Mouse (Mus musculus) left cerebral cortex, postnatal 36 days (tissue): Measurements from ENCODE around the gene Dgkz. TPM values are rescaled to one million over a fixed set of nuclear protein-coding genes. Genes with fewer than 3 reads are reported as not detected.

ENCODE experiments used
- DNase-seq, 2 experiments: peaks; one replicate each; pipeline ENCODE4 v3.0.0; 2021 to 2022; ENCODE audit warnings: low spot score in 2 of 2, mixed read lengths in 1 of 2
- intact Hi-C: fragments of 180-260 bp; cut with DNase I; formaldehyde crosslinking; loops from one replicate; pipeline ENCODE4 v1.15.1; 2025
- total RNA-seq, 2 experiments: library from RNA; stranded (reverse); gene quantifications; 2 replicates each; pipeline ENCODE4 v1.2.3; 2021

The Dgkz gene
- total RNA-seq: 100 to 1,000 TPM; 503 to 538 TPM

DNA sequence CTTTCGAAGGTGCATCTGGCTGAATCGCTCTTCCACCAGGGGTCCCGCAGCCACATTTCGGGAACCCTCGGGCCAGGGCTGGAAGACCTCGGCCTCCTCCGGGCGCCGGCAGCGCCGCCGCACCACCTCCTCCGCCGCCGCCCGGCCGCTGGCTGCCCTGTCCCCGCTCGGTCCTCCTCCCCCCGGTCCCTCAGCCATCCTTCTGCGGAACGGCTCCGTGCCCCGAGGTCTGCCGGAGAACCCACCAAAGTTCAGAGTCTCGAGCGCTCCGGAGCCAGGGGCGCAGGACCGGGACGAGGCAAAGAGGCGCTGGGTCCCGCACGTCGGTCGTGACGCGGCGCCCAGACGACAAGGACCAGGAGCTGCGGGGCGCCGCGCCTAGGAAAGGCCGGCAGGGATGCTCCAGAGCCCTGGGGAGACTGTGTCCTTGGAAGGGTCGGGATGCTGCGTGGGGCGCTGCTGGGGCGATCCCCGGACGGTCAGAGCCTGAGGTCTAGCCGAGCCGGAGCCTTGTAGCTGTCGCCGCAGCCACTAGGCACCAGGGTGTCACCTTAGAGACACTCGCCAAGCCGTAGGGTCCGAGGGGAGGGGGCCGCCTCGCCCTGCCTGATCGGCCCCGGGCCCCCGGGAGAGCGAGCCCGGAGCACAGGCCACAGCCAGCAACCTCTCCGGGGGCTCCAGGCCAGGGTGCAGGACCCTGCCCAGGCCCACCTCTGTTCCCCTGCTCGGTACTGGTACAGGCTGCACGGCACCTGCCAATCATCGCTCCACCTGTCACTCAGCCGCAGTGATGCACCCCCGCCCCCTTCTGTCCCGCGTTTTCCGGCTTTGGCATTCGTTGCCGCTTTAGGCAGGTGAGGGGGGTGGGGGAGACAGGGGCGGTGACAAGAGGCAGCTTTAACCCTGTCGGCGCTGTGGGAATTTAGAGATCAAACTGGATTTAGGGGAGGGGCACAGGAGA lies at the start of gene Dgkz:
Gene Dgkz (minus strand): TSS at position 284 of the 961 bp plus-strand sequence.
- DNase-seq: peak in 1 of 2 experiments; percentile 52
- intact Hi-C loops: loop anchor here (5.0 kb wide), 1 partner anchor 34 kb away; no protein-coding TSS in a partner anchor

DNA sequence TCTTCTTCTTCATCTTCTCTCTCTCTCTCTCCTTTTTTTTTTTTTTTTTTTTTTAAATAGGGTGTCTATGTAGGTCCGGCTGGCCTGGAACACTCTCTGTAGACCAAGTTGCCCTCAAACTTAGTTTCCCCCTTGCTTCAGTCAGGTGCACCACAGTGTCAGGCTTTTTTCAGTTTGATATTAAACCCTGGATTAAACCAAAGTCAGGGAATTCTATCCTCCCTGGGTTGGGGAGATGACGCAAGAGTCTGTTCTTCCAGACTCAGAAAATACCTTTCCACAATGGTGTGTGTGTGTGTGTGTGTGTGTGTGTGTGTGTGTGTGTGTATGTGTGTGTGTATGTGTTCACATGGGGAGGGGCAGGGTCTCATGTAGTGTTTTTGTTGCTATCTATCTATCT lies 49.5 kb upstream of the Dgkz start:
- intact Hi-C loops: no loop called here
- no peak for DNase-seq

DNA sequence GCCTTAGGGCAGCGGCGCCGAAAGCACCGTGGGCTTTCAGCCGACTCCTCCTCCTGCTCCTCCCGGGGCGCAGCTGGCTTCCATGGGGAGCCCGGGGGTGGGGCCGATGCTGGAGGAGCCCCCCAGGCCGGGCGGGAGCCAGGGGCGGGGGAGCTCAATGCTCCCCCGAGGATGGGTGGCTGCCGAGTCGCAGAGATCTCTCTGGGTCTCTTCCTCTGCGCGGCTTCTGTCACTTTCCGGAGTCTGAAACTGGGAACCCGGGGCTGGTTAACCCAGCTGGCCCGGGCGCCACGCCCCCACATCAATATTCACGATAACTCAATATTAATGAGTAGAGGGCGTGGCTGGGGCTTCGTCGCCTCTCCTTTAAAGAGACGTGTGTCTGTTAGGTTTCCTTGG lies 48.6 kb upstream of the Dgkz start, which contains the start of gene Creb3l1:
Gene Creb3l1 (minus strand): TSS at position 229 of the 399 bp plus-strand sequence.
- intact Hi-C loops: no loop called here
- DNase-seq: no peak

DNA sequence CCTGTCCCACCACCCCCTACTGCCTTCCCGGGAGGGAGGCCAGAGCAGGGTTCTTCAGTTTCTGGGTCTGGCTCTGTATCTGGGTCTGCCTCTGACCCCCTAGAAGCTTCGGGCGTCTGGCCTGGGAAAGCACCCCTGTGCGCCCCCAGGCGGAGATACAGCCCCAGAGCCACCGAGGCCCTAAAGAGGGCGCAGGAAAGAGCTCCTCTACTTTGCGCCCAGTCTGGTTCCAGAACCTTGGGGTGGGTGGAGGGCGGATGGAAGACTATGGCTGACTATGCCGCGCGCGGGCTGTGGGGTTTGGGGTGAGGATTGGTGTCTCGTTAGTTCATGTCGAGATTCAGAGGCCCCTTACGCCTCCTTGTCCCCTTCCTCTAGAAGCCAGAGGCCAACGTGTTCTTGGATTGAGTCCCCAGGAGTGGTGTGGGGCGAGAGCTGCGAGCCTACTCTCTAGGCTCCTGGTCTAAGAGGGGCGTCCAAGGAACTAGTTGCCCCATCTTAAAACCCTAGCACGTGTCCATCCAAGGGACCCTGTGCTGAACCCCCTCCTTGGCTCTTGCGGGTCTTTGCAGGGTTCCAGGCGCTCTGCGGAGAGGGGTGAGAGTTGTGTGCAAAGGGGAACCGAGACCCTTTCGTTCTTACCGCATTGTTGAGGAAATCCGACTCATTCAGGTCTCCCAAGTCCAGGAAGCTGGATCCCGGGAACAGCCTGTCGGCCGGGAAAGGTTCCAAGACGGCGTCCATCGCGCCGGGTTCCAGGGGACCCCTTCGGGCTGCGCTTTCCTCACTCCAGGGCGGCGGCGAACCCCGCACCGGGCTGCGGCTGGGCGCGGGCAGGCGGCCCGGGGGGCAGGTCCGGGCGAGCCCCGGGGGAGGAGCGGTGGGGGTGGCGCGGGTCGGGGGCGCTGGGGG lies 48.0 kb upstream of the Dgkz start:
- no peak for DNase-seq
- intact Hi-C loops: no loop called here

DNA sequence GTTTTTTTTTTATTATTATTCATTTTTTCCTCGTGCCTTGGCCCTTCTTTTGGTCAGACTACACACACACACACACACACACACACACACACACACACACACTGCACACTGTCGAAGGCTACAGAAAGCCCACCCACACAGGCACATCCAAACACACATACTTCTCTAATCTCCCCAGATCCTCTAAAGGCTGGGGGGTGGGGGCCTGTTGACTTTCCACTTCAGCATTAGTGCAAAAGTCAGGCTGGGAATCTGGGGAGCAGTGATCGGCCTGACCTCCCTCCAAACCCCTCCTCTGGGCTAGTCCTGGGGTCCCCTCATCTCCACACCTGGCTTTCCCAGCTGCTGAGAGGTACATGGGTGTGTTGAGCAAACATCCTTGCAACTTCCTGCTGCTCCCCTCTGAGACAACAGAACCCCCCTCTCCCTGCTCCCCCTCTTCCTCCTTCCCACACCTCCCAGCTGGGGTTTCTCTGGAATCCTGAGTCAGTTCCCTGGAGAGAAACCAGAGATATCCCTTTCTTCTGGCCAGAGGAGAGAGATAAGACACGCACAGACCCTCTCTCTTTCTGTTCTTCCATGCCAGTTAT lies 45.1 kb upstream of the Dgkz start:
- DNase-seq: no peak
- intact Hi-C loops: no loop called here

DNA sequence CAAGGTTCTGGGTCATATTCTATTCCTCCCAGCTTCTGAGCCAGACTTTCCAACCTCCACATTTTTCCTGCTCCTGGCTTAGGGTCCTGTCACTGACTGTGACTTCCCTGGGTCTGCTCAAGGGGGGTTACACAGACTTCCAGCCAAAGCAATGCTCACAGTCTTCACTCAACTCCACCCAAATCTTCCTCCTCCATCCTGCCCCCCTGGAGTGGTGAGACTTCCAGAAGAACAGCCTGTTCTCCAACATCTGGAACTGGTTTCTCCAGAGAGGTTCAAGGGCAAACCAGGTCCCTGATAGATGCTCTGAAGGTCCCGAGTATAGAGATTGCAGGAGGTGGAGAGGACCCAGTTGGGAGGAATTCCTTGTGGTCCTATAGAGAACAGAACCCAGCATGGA lies 41.8 kb upstream of the Dgkz start:
- DNase-seq: no peak
- intact Hi-C loops: no loop called here

DNA sequence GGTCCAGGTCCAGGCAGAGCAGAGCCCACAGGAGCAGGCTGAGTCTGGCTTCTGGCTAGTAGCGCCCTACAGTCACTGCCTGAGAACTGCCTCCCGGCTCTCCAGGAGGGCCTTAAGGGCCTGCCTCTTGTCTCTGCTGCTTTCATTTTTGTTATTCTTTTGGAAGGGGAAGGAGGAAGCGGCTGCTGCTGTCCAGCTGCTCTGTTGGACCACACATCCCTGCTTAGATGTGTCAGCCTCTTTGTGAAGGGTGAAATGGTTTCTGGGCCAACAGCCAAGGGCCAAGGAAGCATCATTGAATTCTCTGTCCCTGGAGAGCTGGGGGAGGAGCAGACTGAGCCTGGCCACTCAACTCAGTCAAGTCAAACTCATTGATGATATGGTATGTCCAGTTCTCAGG lies 41.3 kb upstream of the Dgkz start:
- intact Hi-C loops: no loop called here
- DNase-seq: no peak

DNA sequence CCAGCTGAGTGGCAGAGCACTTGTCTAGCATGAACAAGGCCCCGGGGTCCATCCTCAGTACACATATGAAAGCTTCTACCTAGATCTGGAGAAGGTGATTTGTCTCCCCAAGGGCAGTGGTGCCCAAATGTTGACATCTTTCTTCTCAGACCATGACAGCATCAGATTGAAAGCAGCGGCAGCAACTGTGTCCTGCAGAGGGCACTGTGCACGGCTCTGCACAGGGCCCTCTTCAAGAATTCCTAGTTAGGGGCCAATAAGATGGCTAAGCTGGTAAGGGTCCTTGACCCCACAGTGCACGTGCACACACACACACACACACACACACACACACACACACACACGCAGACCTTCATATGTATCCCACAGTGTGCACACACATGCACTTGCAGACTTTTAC lies 39.2 kb upstream of the Dgkz start:
- intact Hi-C loops: no loop called here
- no peak for DNase-seq

DNA sequence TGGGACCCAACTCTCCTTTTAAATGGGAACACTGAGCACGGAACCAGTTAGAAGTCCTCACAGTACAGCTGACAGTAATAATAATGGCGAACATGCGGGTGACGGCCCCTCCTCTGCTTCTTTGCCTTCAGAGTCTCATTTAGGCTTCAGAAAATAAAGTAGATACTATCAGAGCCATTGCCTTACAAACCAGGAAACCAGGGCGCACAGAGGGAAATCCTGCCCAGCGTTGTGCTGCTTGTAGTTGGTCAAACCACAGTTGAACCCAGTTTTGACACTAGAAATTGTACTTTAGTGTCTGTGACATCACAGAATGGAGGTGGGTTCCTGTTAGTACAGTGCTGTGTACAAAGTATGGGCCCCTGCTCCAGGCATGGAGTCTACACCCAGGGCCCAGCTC lies 38.6 kb upstream of the Dgkz start:
- intact Hi-C loops: no loop called here

DNA sequence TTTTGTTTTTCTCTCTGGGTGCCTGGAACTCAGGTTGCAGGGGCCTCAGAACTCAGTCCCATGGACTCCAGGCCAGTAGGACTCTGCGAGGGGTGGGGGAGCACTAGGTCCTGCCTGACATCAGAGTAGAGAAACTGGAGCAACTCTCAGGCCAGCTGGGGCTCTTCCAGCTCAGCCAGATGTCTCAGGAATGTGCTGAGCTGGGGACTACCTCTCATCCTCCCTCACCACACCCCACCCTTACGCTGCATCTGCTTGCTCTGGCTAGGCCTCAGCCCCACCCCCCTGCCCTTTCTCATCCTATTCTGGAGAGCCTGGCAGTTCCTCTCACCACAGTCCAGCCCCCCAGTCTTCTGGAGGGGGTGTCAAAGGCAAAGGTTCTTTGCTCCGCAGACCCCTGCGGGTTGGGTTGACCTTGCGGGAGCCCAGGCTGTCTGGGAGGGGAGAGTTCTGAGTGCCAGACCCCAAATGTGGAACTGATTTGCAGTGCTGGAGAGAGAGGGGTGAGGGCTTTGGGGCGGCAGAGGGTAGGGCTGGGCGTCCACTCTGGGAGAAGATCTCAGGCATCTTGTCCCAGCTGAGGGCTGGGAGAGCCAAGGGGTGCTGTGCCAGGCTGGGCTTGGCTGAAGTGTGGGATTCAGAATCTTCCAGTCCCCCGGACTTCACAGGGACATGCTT lies 37.2 kb upstream of the Dgkz start:
- DNase-seq: no peak
- intact Hi-C loops: no loop called here

More for the DNA sequence above, 38.6 kb upstream of the Dgkz start:
- no peak for DNase-seq

DNA sequence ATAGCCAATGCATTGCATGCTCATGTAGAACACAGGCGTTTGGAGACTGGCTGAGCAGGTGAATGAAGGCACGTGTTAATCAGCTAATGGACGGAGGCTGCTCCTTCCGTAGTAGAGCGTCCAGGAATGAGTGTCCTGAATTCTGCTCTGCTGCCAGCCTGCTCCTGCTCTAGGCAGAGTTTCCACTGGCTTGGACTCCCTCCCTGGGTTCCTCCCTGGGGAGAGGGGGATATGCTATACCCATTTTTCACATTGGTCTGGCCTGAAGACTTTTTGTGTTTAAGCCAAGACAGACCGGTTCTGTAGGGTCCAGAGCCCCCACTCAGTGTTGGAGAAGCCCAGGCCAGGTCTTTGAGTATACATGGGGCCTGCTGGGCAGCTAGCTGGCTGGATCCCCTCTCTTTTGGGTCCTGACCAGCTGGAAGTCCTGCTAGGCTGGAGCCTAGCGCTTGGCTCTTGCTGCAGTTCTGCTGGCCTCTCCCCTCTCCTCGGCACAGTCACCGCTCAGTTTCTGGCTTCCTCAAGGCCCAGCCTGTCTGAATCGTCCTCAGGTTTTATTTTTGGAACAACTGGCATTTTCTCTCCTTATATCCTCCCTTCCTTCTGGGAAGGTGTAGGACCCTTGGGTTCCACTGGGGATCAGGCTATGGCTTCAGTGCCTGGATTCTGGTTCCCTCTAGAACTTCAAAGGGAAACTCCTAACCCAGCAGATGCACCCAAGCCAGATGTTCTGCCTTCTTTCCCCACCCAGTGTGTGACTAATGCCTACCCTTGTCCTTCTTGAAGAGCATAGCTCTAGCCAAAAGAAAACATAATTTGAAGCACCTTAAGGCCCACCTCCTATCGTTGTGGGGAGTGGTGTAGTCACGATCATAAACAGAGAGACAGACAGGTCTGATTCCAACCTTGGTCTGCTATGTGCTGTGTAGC lies 36.0 kb upstream of the Dgkz start:
- intact Hi-C loops: no loop called here

DNA sequence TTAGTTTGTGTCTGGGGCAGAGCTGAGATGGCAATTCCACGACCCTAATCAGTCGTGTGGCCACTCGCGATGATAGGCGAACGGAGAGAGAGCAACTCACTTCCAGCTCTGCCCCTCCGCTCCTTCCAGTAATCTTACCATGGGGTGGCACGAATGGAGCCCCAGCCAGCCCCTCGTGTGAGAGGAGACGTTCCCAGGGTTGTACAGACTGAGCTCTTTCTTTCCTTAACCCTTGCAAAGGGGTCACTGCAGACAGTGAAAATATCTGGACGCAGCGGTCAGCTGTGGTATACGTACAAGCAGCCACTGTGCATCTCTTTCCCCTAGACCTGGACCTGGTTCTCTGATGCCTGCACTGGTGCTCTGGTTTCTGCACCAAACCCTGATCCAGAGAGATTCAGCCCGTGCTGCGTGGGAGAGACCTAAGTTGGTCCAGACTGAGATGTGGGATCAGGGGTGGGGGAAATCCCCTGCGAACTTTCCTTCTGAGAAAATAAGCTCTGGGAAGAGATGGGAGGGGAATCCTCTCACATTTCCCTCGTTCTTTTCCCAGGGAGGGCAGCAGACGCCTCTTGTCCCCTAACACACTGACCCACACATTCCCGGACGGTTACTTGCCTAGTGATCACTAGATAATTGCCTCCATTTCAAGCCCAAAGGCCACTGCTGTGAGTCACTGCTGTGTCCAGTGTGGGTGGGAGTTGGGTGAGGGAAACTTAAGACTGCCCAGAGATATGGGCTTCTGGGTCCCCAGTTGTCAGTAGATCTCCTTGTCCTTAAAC lies 33.1 kb upstream of the Dgkz start:
- intact Hi-C loops: no loop called here
- no peak for DNase-seq

More for the DNA sequence above, 36.0 kb upstream of the Dgkz start:
- DNase-seq: no peak

DNA sequence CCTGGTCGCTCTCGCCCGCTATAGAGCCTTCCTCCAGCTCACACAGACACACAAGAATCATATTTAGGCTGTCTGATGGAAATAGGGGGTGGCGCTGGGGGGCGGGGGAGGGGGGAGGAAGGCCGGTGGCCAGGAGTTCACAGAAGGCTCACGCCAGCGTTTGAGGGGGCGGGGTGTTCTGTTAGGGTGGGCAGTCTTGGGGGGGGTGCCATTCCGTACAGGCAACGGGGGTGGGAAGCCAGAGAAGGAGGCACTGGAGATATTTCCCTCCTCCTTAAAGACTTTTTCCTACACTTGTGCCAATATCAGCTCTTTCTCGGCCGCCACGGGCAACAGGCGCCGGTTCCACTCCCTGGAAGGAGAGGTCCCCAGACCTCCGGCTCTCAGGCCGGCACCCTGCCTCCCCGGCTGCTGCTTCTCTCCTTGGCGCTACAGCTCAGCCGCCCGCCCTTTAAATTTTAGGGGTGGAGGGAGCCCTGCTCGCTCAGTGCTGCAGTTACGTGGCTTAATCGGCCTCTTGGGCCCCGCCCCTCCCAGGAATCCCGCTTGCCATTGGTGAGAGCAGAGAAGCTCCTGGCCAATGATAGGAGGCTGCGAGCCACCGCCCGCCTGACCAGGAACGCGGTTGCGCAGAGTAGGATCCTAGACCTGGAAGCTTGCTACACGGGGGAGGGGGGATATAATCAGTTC lies 32.4 kb upstream of the Dgkz start:
- peak; percentile 96 for DNase-seq
- intact Hi-C loops: loop anchor here (1.0 to 2.0 kb wide), 2 partner anchors 50 to 175 kb away; no protein-coding TSS in a partner anchor

DNA sequence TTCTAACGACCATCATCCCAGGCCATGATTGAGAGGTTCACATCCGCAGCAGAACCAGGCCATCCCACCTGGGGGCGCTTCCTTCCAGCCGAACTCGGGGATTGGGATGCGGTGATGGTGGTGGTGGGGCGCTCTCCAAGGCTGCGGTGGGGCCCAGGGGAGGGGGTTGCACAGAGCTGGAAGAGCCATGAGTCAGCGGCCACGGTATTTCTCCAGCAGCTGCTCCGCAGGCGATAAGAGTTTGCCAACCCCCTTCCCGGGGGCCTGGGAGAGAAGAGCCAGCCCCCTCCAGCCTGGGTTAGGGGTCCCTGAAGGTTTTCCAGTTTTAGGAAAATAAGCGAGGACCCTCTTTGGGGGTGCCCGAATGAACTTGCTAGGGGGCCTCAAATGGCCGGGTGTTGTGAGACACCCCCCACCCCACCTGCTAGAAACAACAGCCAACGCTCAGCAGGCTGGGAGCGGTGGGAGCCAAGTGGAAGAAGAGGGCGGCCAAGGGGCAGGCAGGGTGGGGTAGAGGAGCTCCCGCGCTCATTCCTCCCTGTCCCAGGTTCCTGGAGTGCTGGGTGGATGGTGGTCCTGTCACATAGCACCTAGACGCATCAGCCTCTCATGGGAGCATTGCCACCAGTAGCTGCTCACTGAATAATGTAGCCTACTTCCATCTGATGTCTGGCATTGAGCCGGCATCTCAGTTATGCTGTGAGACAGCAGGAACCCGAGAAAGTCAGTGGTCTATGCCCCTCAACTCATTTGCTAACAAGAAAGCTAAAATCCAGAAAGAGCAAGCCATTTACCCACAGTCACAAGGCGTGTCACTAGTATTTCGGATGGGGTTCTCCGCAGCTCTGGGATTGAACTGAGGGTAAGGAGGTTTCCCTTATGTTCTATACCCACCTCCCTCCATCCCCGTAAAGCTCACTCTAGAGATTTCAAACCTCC lies 31.6 kb upstream of the Dgkz start:
- intact Hi-C loops: loop anchor here (1.0 to 2.0 kb wide), 2 partner anchors 51 to 176 kb away; no protein-coding TSS in a partner anchor
- peak; percentile 36 to 42 for DNase-seq

DNA sequence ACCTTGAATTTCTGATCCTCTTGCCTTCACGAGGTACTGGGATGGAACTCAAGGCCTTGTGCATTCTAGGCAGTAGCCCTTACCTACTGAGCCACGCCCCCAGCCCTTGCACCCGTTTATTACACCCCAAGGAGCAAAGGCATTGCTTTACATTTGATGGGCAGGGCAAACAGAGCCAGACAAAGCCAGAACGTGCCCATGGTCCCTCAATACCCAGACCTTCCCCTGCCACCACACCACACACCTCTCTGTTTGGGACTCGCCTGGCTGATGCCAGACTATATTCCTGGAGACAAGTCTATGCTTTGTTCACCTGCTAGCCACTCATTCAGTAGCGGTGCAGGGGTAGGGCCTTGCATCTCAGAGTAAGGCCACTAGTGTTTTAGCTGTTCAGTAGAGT lies 30.8 kb upstream of the Dgkz start:
- DNase-seq: no peak
- intact Hi-C loops: loop anchor here (2.0 kb wide), 1 partner anchor 176 kb away; no protein-coding TSS in a partner anchor

DNA sequence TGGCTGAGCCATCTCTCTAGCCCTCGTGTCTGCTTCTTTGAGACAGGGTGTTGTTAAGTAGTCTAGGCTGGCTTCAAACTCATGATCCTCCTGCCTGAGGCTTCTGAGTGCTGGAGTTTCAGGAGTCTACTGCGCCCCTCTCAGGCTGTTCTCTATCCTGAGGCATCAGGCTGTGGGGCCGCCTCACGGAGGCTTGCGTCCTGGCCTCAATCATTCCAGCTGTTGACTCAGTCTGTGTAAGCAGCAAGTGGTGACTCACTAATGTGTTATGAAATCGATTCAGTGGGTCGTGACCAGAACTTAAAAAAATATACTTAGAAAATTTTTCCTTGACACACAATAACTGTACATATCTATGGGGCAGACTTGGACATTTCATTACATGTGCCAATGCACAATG lies 29.0 kb upstream of the Dgkz start:
- intact Hi-C loops: no loop called here

More for the DNA sequence above, 29.0 kb upstream of the Dgkz start:
- no peak for DNase-seq
